19 mouse cellular contexts compared by ENCODE assay signal in genomic region chr1:94005954-94006506, GRCm38 (mm10). TPM values are rescaled to one million over a fixed set of nuclear protein-coding genes. Genes with fewer than 3 reads are reported as not detected.
"Had no signal": no experiment of that assay in that cellular context is flagged by ENCODE, and none has a peak within 500 bp of the region (broad histone marks: within the 10 kb centered on the region; RNA-seq: fewer than 3 reads in every experiment).

No protein-coding gene starts in this region.

RNA-seq across cellular contexts. Expression of gene Neu4, which starts 14.2 kb away (rescaled TPM):
- total RNA-seq: liver, adult 2 months; megakaryocyte, adult 5-6 weeks; monocyte, adult 5-6 weeks; neutrophil, adult 5-6 weeks had no signal
- polyA plus RNA-seq: kidney, postnatal 0 days; large intestine, adult 2 months; limb, embryonic 10.5 days; limb, embryonic 14.5 days; liver, adult 2 months; liver, embryonic 13.5 days; liver, embryonic 16.5 days; lung, adult 2 months; lung, embryonic 16.5 days; midbrain, embryonic 13.5 days; midbrain, embryonic 16.5 days; myocyte; neural tube, embryonic 13.5 days; stomach, embryonic 15.5 days; testis, adult 2 months; urinary bladder, adult 2 months had no signal

RNA-seq across cellular contexts. Expression of gene Gal3st2c, which starts 15.7 kb away (rescaled TPM):
- total RNA-seq: liver, adult 2 months; megakaryocyte, adult 5-6 weeks; monocyte, adult 5-6 weeks; neutrophil, adult 5-6 weeks had no signal
- polyA plus RNA-seq: kidney, postnatal 0 days; limb, embryonic 10.5 days; limb, embryonic 14.5 days; liver, adult 2 months; liver, embryonic 13.5 days; liver, embryonic 16.5 days; lung, adult 2 months; lung, embryonic 16.5 days; midbrain, embryonic 13.5 days; midbrain, embryonic 16.5 days; myocyte; neural tube, embryonic 13.5 days; stomach, embryonic 15.5 days; testis, adult 2 months; urinary bladder, adult 2 months had no signal

RNA-seq across cellular contexts. Expression of gene Pdcd1, which starts 46.3 kb away (rescaled TPM):
- total RNA-seq: monocyte, adult 5-6 weeks had no signal
- polyA plus RNA-seq: kidney, postnatal 0 days; limb, embryonic 10.5 days; liver, adult 2 months; liver, embryonic 13.5 days; liver, embryonic 16.5 days; midbrain, embryonic 13.5 days; midbrain, embryonic 16.5 days; myocyte; testis, adult 2 months had no signal
